Mouse (Mus musculus) adrenal gland (tissue): Measurements from ENCODE around the gene Dpf1.

ENCODE experiments used
- intact Hi-C: fragments of 180-260 bp; cut with DNase I; formaldehyde crosslinking; loops from one replicate; pipeline ENCODE4 v1.15.1; 2025

Gene Dpf1

DNA sequence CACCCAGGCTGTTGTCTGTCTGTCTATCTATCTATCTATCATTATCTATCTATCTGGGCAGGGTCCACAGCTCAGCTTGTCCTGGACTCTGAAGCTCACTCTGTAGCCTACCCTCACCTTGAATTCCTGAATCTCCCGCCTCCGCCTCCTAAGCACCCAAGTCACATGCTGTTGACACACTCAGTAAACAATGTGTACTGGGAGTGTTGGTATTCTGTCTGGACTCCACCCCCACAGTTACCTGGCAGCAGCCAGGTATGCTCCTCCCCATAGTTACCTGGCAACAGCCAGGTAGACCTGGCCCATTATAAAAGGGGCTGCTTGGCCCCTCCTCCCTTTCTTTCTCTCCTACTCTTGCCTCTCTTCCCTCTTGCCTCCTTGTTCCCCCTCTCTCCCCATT is 15.7 kb upstream of the Dpf1 start:
- intact Hi-C loops: no loop called here

DNA sequence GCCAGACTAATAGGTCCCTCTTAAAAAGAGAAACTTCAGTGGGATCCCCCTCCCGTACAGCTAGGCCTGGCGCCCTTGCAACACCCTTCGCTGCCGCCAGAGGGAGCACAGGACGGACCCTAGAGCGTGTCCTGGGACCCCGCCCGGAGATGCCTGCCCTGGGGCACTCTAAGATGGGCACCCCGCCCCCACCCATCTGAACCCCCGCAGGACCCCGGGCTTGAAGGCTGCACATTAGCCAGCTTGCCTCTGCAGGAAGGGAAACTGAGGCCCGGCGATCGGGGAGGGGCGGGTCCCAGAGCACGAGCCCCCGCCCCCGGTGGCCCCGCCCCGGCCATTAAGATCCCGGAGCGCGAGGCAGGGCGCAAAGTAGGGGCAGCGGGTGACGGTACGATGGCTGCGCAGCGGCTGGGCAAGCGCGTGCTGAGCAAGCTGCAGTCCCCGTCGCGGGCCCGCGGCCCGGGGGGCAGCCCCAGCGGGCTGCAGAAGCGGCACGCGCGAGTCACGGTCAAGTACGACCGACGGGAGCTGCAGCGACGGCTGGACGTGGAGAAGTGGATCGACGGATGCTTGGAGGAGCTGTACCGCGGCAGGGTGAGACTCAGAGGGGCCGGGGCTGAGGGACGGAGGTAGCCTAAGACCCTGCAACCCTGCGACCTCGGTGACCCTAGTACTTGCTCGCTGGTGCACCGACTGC is 14.7 kb upstream of the Dpf1 start, which contains the start of gene Ppp1r14a:
Ppp1r14a (plus strand) TSS at position 367 of the 697 bp plus-strand sequence.
- intact Hi-C loops: no loop called here

DNA sequence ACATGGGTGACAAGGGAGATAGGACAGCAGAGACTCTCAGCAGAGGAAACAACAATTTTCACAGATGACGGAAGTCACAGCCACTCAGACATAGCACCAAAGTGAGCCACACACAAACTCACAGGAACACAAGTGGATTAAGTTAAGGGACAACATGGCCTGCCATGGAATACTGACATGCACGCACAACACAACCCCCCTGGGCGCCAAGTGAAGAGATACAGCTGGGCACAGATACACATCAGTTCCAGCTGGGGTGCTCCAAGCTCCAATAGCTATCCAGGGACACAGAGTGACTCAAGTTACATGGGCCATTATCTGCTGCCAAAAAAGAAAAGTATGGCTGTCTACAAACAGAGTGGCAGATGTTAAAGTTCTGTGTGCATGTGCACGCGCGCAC is 13.9 kb upstream of the Dpf1 start:
- intact Hi-C loops: loop anchor here (10.0 kb wide), 1 partner anchor 235 kb away; no protein-coding TSS in a partner anchor

DNA sequence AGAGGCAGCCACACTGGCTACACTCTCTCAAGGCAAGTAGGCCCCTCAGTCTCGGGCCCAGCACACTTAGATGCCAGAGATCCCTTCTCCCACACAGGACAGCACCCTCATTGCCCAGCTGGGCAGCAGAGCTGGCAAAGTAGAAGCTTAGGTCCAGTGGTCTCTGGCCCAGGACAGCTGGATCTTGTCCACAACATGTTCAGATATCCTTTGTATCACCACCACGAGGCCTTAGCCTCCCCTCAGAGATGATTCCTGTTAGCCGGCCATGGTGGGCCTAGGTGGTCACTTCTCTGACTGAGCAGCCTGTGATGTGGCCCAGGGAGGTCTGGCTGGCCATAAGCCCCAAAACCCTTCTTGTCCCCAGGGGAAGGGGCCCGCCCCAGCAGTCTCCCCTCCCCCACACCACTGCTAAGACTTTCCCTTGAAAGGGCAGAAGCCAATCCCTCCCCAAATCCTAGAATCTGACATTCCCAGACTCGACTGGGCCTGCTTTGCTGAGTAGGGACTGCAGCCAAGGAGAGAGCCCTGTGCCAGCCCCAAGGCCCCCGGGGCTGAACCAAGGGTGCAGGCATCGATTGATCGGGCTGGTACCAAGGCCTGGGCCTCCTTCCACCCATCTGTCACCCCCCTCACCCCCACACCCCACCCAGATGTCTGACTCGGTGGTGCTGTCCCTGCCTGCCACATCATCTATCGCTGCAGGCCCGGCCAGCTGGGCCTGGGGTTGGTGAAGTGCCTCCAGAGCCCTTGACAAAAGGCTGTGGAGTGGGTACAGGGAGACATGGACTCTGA is 12.9 kb upstream of the Dpf1 start:
- intact Hi-C loops: loop anchor here (10.0 kb wide), 1 partner anchor 236 kb away; no protein-coding TSS in a partner anchor

DNA sequence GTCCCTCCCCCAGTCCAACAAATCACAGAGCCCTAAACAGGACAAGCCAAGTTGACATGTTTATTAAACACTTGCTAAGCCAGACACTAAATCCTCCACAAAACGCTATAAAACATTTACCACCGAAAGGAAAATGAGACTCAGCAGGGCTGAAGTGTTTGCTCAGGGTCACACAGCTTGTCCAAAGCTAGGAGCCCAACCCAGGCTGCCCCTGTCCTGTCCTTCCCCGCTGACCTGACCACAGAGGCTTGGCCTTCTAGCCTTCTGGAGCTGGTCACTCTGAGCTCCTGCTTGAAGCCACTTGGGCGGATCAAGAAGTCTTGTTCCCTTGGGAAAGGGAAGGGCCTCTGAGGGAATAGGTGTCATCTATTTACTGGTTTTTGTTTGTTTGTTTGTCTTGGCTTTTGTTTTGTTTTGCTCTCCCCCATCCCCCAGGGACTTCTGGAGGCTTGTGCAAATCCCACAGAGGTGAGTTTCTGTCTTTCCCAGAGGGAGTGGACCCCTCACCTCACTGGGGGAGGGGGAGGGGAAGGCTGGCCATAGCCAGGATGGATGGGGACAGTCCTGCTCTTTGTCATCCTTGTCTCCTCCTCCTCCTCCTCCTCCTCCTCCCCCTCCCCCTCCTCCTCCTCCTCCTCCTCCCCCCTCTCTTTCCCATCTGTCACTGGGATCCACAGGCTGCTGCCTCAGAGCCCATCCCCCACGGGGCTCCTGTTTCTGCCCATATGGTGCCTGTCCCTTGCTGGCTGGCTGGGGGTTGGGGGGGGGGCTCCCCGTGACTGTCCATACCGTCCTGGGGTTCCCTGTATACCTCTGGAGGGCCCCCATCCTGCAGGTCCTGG is 11.9 kb upstream of the Dpf1 start:
- intact Hi-C loops: loop anchor here (10.0 kb wide), 1 partner anchor 237 kb away; no protein-coding TSS in a partner anchor

DNA sequence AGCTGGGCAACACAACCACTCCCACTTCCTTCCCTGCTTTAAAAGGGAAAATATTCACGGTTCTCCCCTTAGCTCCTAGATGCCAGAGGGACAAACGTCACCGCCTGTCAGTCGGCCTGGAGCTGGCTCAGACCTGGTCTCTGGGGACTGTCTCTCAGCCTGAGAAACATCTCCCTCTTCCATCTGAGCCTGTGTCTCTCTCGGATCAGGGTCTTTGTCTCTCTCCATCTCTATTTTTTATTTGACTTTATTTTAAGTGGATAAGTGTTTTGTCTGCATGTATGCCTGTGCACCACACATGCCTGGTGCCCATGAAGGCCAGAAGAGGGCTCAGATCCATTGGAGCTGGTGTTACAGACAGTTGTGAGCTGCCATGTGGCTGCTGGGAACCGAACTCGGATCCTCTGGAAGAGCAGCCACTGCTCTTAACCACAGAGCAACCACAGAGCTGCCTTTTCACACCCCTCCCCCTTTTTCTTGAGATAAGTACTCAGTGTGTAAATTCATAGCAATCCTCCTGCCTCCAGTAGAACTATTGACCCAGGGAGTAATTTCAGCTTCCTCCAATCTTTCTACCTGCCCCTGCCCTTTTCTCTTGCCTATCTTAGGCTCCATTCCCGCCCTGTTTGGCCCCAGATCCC is 11.2 kb upstream of the Dpf1 start:
- intact Hi-C loops: loop anchor here (10.0 kb wide), 1 partner anchor 238 kb away; no protein-coding TSS in a partner anchor

DNA sequence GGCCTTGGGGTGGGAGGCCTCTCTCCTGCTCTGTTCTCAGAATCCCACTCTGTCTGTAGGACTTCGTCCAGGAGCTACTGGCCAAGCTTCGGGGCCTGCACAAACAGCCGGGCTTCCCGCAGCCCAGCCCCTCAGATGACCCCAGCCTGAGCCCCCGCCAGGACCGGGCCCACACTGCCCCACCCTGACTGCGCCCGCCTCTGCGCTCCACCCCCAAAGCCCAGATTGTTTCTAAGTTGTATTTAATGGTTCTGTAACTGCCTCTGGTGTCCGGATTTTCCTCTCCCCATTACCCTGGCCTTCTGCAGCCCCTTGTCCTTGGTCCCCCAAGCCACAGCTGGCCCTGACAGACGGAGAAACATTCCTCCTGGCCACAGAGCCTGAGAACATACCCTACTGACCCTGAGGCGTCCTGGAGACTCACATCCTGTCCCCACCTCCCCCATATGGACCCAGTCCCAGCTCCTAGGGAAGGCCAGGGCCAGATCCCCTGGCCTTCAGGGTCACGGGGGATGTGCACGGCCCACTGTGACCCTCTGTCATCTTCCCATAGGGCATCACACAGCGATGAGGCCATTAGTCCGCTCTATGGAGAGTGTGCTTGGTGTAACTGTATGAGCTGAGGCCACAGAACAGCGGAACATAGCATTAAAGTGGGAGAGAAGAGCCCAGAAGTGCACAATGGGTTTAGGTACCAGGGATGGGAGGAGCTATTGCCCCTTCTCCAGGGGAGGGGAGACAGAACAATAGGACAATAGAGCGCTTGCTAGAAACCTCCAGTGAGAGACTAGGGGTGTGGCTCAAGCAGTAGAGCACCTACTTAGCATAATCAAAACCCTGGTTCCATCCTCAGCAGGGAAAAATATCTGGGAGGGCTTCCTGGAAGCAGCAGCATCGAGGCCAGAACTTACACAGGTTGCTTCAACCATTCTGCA is 10.4 kb upstream of the Dpf1 start:
- intact Hi-C loops: loop anchor here (10.0 kb wide), 1 partner anchor 239 kb away; no protein-coding TSS in a partner anchor

DNA sequence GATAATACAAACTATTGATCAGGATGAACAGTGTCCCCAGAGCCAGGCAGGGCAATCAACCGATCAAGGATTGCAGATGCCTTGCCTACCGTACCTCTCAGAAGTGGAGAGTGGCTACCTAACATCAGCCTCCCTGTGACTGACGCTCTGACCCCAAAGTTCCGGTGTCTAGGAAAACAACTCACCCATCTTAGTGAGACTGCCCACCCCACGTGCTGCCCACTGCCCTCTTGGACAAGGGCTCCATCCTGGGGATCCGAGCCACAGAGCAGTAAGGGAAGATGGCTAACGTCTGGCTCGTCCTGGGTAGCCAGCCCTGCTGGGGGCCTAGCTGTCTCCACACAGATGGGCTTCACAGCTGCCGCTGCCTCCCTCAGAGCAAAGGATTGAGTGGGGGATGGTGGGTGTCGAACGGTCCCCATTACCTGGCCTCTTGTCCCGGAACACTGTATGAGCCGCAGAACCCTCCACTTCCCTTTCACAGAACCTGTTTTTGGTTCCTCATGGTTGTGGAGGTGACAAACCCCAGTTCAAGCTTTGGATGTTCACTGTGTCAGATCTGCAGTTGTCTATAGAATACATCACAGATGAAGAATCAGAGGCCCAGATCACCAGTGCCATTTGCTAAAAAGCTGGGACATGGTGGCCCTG is 9.5 kb upstream of the Dpf1 start:
- intact Hi-C loops: loop anchor here (10.0 kb wide), 1 partner anchor 239 kb away; no protein-coding TSS in a partner anchor

DNA sequence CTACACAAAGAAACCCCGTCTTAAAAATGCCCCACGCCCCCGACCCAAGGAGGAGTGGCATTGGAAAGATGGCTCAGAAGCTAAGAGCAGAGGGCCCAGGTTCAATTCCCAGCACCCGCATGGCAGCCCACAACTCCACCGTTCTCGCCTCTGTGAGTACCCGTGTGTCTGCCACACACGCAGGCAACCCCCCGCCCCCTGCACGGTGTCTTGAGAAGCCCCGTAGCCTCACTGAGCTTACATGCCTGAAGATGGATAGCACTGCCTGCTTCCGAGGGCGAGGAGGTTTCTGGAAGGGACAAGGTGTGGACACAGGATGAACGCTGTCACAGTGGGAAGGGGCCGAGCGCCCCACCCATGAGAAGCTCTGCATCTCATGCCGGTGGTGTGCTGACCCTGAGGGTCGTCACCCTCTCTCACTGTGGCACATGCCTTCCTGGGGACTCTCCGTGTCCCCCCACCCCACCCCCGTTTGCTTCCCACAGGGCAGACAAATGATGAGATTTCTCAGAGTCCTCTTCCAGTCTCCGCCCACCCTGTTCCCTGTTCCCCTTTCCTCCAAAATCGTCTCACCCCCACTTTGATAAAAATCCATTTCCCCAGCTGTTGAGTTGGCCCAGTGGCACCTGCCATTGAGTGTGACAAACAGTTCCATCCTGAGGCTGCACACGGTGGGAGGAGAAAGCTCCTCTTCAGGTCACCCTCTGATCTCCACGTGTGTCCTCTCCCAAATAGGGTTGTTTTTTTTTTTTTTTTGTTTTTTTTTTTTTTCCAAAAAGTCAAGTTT is 7.7 kb upstream of the Dpf1 start:
- intact Hi-C loops: loop anchor here (5.0 to 10.0 kb wide), 4 partner anchors 49 to 241 kb away; partner anchors contain the start of genes 2200002D01Rik, Psmd8 and Ryr1

DNA sequence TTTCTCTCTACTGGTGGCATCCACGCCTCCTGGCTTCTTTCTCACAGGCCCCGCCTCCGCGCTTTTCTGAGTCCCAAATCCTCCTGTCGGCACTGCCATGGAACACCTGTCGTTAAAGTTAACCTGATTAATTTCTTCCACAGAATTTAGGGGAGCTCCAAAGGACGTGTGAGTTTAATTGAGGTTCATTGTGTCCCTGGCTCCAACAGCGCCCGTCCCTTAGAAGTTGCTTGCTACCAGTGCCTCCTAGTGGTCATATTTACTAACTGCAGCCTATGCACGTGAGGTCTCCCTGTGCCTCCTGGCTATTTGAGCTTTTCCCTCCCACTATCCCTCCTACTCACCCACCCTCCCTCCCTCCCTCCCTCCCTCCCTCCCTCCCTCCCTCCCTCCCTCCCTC is 6.8 kb upstream of the Dpf1 start:
- intact Hi-C loops: loop anchor here (5.0 to 10.0 kb wide), 4 partner anchors 50 to 242 kb away; partner anchors contain the start of genes 2200002D01Rik, Psmd8 and Ryr1

DNA sequence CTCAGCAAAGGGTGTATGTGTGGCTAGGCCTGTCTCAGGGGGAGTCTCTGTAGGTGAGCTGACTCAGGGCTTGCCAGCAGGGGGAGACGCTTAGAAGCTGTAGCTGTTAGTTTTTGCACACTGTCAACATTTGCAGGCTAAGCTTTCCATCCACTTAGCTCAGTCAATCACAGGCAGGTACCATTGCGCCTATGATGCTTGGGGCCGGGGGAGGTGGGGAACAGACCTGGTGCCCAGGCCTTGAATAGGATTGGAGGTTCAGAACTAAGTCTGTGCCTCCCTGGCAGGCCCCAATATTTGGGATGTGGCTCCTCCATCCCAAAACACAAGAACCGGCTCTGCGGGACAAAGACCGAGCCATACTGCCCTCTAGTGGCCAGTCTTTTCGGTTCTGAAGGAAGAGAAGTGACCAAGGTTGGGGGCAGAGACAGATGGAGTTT is 2.6 kb upstream of the Dpf1 start:
- intact Hi-C loops: loop anchor here (5.0 kb wide), 2 partner anchors 61 to 221 kb away; no protein-coding TSS in a partner anchor

DNA sequence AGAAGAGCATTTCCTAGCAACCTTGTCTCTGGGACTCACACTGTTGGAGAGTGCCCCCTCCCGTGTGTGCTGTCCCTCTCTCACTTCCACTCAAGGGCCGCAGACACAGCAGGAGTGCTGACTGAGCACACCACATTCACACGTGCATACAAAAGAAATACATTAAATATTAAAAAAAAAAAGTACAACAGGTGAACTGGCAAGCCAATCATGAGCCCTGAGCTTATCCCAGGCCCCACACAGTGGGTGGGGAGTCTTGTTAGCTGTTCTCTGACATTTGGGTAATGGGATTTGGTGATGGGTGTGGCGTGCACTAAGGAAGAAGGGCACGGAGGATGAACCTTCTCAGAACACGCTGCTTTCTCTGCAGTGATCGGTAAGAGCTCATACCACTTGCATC is 1.1 kb upstream of the Dpf1 start:
- intact Hi-C loops: loop anchor here (5.0 kb wide), 2 partner anchors 60 to 220 kb away; no protein-coding TSS in a partner anchor

DNA sequence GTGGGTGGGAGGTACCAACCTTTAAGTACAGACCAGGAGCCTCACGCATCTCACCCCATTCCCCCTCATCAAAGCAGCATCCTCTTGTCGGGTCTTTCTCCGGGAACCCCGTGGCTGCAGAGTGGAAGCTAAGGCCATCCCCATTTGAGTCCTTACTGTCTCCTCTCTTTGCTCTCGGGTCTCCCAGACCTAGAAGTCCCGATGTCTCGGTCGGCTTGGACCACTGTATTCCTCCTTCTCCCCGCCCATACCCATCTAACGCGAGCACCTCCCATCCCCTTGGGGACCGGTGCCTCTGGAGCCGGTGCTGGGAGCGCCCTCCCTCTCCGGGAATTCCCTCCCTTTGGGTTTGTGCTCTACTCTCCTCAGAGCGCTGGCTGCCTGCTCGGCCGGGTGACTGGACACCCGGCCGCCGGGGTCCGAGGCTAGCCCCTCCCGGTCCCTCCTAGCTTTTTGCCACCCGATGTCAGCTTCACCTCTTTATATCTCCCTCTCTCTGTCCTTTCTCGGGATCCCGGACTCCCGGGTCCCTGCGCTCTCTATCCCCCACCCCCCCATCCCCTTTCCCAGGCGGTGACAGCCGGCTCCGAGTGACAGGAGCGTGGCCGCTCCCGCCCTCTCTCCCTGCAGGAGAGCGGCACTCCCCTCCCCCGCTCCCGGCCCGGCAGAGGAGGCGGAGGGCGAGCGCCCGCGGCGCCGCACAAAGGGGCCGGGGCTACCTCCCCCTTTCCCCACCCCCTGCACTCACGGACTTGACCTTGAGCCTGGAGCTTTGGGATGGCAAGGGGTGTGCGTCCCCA is 912 bp downstream of the Dpf1 start:
- intact Hi-C loops: loop anchor here (5.0 kb wide), 2 partner anchors 58 to 218 kb away; no protein-coding TSS in a partner anchor

DNA sequence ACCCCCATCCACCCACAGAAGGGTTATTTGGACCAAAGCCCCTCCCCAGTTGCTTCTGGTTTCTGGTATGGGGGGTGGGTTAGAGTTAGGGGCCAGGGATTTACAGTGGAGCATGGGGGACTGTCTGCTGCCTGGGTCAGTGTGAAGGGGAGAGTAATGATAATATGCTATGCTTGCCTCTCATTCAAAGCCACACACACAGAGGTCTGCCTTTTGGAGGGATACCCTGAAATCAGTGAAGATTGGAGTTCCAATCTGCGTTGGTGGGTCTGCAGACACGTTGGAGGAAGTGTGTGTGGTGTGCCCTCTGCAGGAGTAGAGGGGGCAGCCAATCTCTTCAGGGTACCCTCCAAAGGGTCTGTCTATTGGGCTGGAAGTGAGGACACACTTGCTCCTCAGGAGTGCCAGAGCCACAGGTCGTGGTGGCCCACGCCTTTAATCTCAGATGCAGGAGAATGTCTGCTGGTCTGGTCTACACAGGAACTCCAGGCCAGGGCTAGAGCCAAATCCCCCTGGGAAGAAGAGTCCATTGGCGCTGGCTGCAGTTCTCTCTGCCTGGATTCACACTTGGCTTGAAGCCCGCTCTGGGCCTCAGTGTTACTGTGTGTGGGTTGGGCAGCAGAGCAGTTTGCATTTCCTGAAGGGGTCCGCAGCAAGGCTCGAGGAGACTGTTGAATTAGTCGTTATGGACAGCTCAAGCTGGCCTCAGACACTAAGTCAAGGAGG is 1.7 kb downstream of the Dpf1 start:
- intact Hi-C loops: no loop called here

DNA sequence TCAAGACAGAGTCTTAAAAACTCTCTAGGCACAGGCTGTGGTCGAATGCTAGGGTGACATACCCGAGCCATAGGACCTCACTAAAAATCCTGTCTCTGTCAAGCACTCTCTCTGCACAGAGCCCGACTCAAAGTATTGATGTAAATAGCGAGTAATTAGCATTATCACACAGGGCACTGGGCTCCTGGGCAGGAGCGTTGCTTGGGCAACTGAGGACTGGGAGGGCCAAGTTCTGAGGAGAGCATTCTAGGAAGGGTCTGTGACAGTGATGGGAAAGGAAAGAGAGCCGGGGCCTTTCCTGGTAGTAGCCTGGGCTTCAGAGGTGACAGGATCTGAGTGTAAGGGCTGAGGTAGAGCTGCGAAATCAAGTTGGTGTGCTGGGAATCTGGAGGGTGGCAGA is 2.4 kb downstream of the Dpf1 start:
- intact Hi-C loops: no loop called here

DNA sequence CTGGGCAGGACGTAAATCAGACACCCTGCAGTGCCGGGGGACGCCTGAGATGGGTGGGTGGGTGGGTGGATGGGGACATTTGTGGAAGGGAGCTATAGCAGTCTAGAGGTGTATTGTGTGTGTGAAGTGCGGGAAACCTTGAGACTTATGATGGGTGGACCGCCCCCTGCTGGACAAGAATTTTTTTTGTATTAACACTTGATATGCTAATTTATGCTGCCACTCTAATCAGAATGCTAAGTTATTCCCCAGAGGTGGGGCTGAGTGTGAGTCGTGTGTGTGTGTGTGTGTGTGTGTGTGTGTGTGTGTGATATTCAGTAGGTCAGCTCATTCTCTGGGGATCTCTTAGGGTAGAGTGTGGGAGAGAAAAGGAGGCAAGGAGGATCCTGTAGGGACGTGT is 2.9 kb downstream of the Dpf1 start:
- intact Hi-C loops: no loop called here
